Mouse (Mus musculus): ENCODE data around the gene Ppp1r12b. TPM values are rescaled to one million over a fixed set of nuclear protein-coding genes. Genes with fewer than 3 reads are reported as not detected.
A peak's percentile ranks its signal among the peaks of the same experiment; 100 is the strongest.

Gene Ppp1r12b
- total RNA-seq (2014; rRNA removed), result 4.7 and 5.0 TPM in 2 replicates
- 1.4 and 2.2 TPM in 2 replicates for polyA plus RNA-seq (2012; rRNA removed)

DNA sequence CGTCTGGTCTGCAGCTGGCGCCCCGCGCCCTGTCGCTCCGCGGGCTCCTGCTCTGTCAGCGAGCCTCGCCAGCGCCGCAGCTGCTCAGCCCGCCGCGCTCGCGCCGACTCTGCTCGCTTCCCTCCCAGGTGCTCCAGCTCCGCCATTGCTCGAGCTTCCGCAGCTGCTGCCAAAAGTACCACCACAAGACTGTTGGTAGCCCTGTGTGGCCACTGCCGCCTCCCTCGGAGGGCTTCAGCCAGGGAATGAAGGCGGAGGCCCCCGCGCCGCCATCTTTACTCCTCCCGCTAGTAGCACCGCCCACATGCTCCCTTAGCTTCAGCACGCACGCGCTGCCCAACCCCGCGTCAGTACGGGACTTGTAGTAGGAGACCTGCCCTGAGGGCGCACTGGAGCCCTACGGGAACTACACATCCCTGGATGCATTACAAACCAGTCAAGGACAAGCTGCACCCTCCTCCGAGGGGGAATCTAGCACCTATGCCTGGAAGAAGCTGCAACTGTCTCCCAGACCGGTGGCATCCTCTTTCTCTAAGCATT lies at the start of gene Ppp1r12b:
Gene Ppp1r12b (minus strand): TSS at position 306 of the 540 bp plus-strand sequence.
- under 1% methylated on average over 39 of the region's 39 CpGs for WGBS
- DNase-seq (ENCODE audit: extremely low read depth, low read depth, low spot score), result peak; percentile 94
- Histone ChIP-seq H3K36me3 (ENCODE audit: control insufficient read depth, insufficient read depth, low read length) (no peaks in the 10 kb centered on the region), H3K79me2 (ENCODE audit: control insufficient read depth, insufficient read depth, low read length) (peaks cover 12% of the 10 kb centered on the region; the same call in 1 of the 2 replicates), H3K4me1 (ENCODE audit: control insufficient read depth, insufficient read depth, low read length) (peaks cover 3% of the 10 kb centered on the region; the same call in 1 of the 2 replicates), H3K4me3 (ENCODE audit: insufficient read depth, low read depth, low read length) (peak within 1 kb of the TSS; percentile 91), H3K9ac (ENCODE audit: low read depth, low read length) (peak within 1 kb of the TSS; percentile 93), H3K27me3 (ENCODE audit: control insufficient read depth, insufficient read depth, low read length) (no peaks in the 10 kb centered on the region), H3K27ac (replicated peaks; ENCODE audit: insufficient read depth, low read depth, low read length) (peak within 1 kb of the TSS; percentile 43)
- TF ChIP-seq CTCF (IDR thresholded peaks at IDR 0.05; ENCODE audit: low read depth, low read length) (0 out of 2 replicates have a peak, but pooled peaks have one; percentile 15), POLR2A (IDR thresholded peaks at IDR 0.05; ENCODE audit: extremely low read depth, insufficient read depth, low read length) (peak; percentile 84)

DNA sequence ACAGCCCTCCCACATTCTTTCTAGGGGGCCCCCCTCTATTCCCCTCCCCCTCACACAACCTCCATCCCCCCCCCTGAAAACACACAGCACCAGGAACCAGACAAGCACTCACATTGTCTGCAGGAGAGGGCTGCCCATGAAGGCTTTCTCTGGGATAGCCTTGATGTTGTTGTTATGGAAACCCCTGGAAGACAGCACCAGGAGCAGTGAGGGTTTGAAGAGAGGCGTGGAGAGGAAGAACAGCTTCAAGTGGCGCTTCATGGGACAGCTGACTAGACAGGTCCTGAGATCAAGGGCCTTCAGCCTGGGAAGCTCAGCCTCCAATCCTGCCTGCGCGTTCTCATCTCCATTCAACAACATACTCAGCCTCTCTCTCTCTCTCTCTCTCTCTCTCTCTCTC lies 47.6 kb upstream of the Ppp1r12b start:
- no peaks in the 10 kb centered on the region for H3K36me3 ChIP-seq (ENCODE audit: control insufficient read depth, insufficient read depth, low read length)
- H3K27ac ChIP-seq (replicated peaks; ENCODE audit: insufficient read depth, low read depth, low read length), result no peak overlapping the region
- H3K27me3 ChIP-seq (ENCODE audit: control insufficient read depth, insufficient read depth, low read length), result no peaks in the 10 kb centered on the region
- no peaks in the 10 kb centered on the region for H3K4me1 ChIP-seq (ENCODE audit: control insufficient read depth, insufficient read depth, low read length)
- DNase-seq (ENCODE audit: extremely low read depth, low read depth, low spot score), result no peak
- H3K9ac ChIP-seq (ENCODE audit: low read depth, low read length), result no peak overlapping the region
- no peaks in the 10 kb centered on the region for H3K79me2 ChIP-seq (ENCODE audit: control insufficient read depth, insufficient read depth, low read length)
- TF ChIP-seq POLR2A (IDR thresholded peaks at IDR 0.05; ENCODE audit: extremely low read depth, insufficient read depth, low read length) (no peak), CTCF (IDR thresholded peaks at IDR 0.05; ENCODE audit: low read depth, low read length) (no peak)
- H3K4me3 ChIP-seq (ENCODE audit: insufficient read depth, low read depth, low read length), result no peak overlapping the region
- 79% methylated on average over 4 of the region's 4 CpGs for WGBS

DNA sequence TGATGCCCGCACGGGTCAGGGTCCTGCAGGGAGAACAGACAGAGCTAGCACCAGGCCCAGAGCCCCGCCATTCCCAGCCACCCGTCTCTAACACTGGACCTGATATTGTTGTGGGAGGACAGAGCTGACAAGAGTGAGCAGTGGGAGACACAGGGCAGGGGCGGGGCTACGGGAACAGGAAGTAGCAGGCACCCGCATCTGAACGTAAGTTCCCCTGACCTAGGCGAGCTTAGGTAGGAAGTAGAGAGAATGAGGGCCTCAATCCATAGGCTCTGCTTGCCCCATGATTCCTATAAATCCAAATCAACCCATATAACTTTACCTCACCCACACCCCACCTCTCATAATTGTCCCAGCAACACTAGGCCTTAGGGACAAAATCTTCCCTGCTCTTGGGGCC lies 44.8 kb upstream of the Ppp1r12b start:
- no peaks in the 10 kb centered on the region for H3K27me3 ChIP-seq (ENCODE audit: control insufficient read depth, insufficient read depth, low read length)
- H3K4me1 ChIP-seq (ENCODE audit: control insufficient read depth, insufficient read depth, low read length), result no peaks in the 10 kb centered on the region
- TF ChIP-seq CTCF (IDR thresholded peaks at IDR 0.05; ENCODE audit: low read depth, low read length) (no peak), POLR2A (IDR thresholded peaks at IDR 0.05; ENCODE audit: extremely low read depth, insufficient read depth, low read length) (no peak)
- WGBS, result 82% methylated on average over 9 of the region's 9 CpGs
- no peak overlapping the region for H3K27ac ChIP-seq (replicated peaks; ENCODE audit: insufficient read depth, low read depth, low read length)
- H3K36me3 ChIP-seq (ENCODE audit: control insufficient read depth, insufficient read depth, low read length), result no peaks in the 10 kb centered on the region
- no peaks in the 10 kb centered on the region for H3K79me2 ChIP-seq (ENCODE audit: control insufficient read depth, insufficient read depth, low read length)
- no peak for DNase-seq (ENCODE audit: extremely low read depth, low read depth, low spot score)
- no peak overlapping the region for H3K9ac ChIP-seq (ENCODE audit: low read depth, low read length)
- no peak overlapping the region for H3K4me3 ChIP-seq (ENCODE audit: insufficient read depth, low read depth, low read length)

DNA sequence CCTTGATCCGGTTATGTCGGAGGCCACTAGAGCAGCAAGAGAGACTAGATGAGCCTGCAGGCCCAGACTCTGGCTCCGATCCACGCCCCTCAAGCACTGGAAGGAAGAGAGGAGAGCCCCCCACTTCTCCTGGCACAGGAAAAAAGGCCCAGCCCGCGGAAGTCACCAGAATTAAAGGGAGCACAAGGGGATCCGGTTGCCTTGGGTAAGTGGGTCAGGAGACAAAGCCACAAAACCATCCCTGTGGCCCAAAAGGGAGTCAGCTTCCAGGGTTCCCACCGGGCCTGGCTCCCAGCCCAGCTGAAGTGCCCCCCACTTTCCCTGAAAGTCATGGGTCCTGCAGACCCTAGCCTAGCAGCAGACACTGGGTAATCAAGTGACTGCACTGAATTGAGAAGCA lies 42.5 kb upstream of the Ppp1r12b start:
- no peak for TF ChIP-seq CTCF (IDR thresholded peaks at IDR 0.05; ENCODE audit: low read depth, low read length)
- TF ChIP-seq POLR2A (IDR thresholded peaks at IDR 0.05; ENCODE audit: extremely low read depth, insufficient read depth, low read length), result no peak
- no peak for DNase-seq (ENCODE audit: extremely low read depth, low read depth, low spot score)
- Histone ChIP-seq H3K4me3 (ENCODE audit: insufficient read depth, low read depth, low read length) (no peak overlapping the region), H3K79me2 (ENCODE audit: control insufficient read depth, insufficient read depth, low read length) (no peaks in the 10 kb centered on the region), H3K9ac (ENCODE audit: low read depth, low read length) (no peak overlapping the region), H3K27ac (replicated peaks; ENCODE audit: insufficient read depth, low read depth, low read length) (no peak overlapping the region), H3K27me3 (ENCODE audit: control insufficient read depth, insufficient read depth, low read length) (no peaks in the 10 kb centered on the region), H3K36me3 (ENCODE audit: control insufficient read depth, insufficient read depth, low read length) (no peaks in the 10 kb centered on the region), H3K4me1 (ENCODE audit: control insufficient read depth, insufficient read depth, low read length) (no peaks in the 10 kb centered on the region)
- WGBS, result 86% methylated on average over 8 of the region's 8 CpGs

DNA sequence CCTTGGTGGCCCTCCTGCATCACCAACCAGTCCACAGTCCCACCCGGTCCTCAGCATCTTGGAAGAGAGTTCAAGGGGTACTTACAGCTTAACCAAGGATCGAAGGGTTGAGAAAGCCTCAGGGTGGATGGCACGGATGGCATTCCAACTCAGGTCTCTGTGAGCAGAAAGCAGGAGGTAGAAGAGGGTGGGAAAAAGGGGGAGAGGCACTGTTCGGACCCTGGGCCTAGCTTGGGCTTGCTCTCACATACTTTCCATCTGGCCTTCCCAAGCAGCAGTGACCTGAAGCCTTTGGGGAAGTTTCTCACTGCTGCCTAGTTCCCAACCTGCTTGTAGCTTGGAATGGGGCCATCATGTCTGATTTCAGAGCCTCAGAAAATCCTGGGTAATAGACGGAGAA lies 41.8 kb upstream of the Ppp1r12b start:
- no peak for DNase-seq (ENCODE audit: extremely low read depth, low read depth, low spot score)
- 76% methylated on average over 5 of the region's 5 CpGs for WGBS
- Histone ChIP-seq H3K9ac (ENCODE audit: low read depth, low read length) (no peak overlapping the region), H3K27me3 (ENCODE audit: control insufficient read depth, insufficient read depth, low read length) (no peaks in the 10 kb centered on the region), H3K79me2 (ENCODE audit: control insufficient read depth, insufficient read depth, low read length) (no peaks in the 10 kb centered on the region), H3K27ac (replicated peaks; ENCODE audit: insufficient read depth, low read depth, low read length) (no peak overlapping the region), H3K4me3 (ENCODE audit: insufficient read depth, low read depth, low read length) (no peak overlapping the region), H3K36me3 (ENCODE audit: control insufficient read depth, insufficient read depth, low read length) (no peaks in the 10 kb centered on the region), H3K4me1 (ENCODE audit: control insufficient read depth, insufficient read depth, low read length) (no peaks in the 10 kb centered on the region)
- no peak for TF ChIP-seq POLR2A (IDR thresholded peaks at IDR 0.05; ENCODE audit: extremely low read depth, insufficient read depth, low read length)
- no peak for TF ChIP-seq CTCF (IDR thresholded peaks at IDR 0.05; ENCODE audit: low read depth, low read length)

DNA sequence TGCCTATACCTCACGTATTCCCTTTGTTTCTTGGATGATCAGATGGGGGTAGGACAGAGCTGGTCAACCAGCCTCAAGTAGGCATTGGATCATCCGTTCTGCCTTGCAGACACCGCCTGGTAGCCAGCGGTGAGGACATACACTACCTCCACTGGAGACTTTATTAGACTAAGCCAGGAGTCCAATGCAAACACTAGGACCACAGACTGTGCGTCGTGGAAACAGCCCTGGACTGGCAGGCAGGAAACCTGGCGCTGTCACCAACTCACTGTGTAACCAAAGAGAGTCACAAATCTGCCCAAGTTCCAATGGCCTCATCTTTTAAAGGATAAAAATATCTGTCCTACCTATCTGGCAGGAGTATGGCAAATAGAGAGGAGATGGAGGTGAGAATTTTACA lies 40.7 kb upstream of the Ppp1r12b start:
- no peak overlapping the region for H3K4me3 ChIP-seq (ENCODE audit: insufficient read depth, low read depth, low read length)
- H3K27me3 ChIP-seq (ENCODE audit: control insufficient read depth, insufficient read depth, low read length), result no peaks in the 10 kb centered on the region

More for the DNA sequence above, 40.7 kb upstream of the Ppp1r12b start:
- Histone ChIP-seq H3K27ac (replicated peaks; ENCODE audit: insufficient read depth, low read depth, low read length) (no peak overlapping the region), H3K9ac (ENCODE audit: low read depth, low read length) (no peak overlapping the region), H3K79me2 (ENCODE audit: control insufficient read depth, insufficient read depth, low read length) (no peaks in the 10 kb centered on the region), H3K4me1 (ENCODE audit: control insufficient read depth, insufficient read depth, low read length) (no peaks in the 10 kb centered on the region), H3K36me3 (ENCODE audit: control insufficient read depth, insufficient read depth, low read length) (no peaks in the 10 kb centered on the region)
- TF ChIP-seq POLR2A (IDR thresholded peaks at IDR 0.05; ENCODE audit: extremely low read depth, insufficient read depth, low read length), result no peak
- TF ChIP-seq CTCF (IDR thresholded peaks at IDR 0.05; ENCODE audit: low read depth, low read length), result no peak
- no peak for DNase-seq (ENCODE audit: extremely low read depth, low read depth, low spot score)
- WGBS, result 83% methylated on average over 7 of the region's 7 CpGs

Data from liver, adult 2 months (tissue).